Mouse (Mus musculus): ENCODE results near the gene Ppp1r15b.
A peak's percentile ranks its signal among the peaks of the same experiment; 100 is the strongest.

DNA sequence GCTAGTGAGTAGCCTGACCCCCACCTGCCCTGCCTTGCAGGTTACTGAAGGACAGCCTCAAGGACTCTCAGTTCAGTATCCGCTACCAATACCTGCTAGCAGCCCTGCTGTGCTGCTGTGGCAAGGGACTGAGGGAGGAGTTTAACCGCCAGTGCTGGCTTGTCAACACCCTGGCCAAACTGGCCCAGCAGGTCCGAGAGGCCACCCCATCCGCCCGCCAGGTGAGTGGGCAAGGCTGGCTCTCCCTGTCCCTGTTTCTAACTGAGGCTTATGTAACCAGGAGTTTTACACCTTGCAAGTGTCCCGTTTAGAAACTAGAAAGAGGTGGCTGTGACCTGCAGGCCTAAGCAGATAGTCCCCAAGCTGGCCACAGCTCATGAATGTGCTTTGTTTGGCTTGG lies 40.3 kb upstream of the Ppp1r15b start:
- TF ChIP-seq EP300 (optimal IDR thresholded peaks at IDR 0.05) = peak; percentile 90
- peak; percentile 24; the same call in 1 of the 2 replicates for TF ChIP-seq CTCF (IDR thresholded peaks at IDR 0.05; ENCODE audit: low read depth)
